Mouse (Mus musculus): ENCODE measurements at regions not wholly inside any gene's neighbourhood (a gene's known extent, or its start where the extent isn't known, plus 50 kb on each side); places are given as distances from the start of the nearest gene placed in this dataset.

GRCm38 (mm10) chr19:49964679-49965078 is 713.8 kb downstream of the Sorcs1 start:
- H3K27ac ChIP-seq (replicated peaks; ENCODE audit: low read depth, low read length) = no peak overlapping the region
- H3K27me3 ChIP-seq (ENCODE audit: control insufficient read depth, insufficient read depth, low read length) = no peaks in the 10 kb centered on the region
- 67% methylated on average over 5 of the region's 5 CpGs for WGBS
- DNase-seq = peak; percentile 11
- H3K9ac ChIP-seq (replicated peaks; ENCODE audit: low read length) = no peak overlapping the region
- H3K4me3 ChIP-seq (replicated peaks; ENCODE audit: low read depth, low read length) = no peak overlapping the region
- no peaks in the 10 kb centered on the region for H3K9me3 ChIP-seq (ENCODE audit: control insufficient read depth, low read length)
- H3K36me3 ChIP-seq (ENCODE audit: control insufficient read depth, insufficient read depth, low read length) = no peaks in the 10 kb centered on the region
- no peak for ATAC-seq (ENCODE audit: low FRiP score, low TSS enrichment)
- H3K4me2 ChIP-seq (ENCODE audit: low read length) = no peak overlapping the region
- no peaks in the 10 kb centered on the region for H3K4me1 ChIP-seq (ENCODE audit: control insufficient read depth, insufficient read depth, low read length)

- H3K36me3 ChIP-seq (ENCODE audit: control insufficient read depth, insufficient read depth, low read length) = no peaks in the 10 kb centered on the region
- H3K27ac ChIP-seq (replicated peaks; ENCODE audit: low read depth, low read length) = no peak overlapping the region
- no peaks in the 10 kb centered on the region for H3K27me3 ChIP-seq (ENCODE audit: control insufficient read depth, insufficient read depth, low read length)
- no peak for ATAC-seq (ENCODE audit: low FRiP score, low TSS enrichment)
- DNase-seq = no peak
- WGBS = 83% methylated on average over 5 of the region's 5 CpGs
- H3K9me3 ChIP-seq (ENCODE audit: control insufficient read depth, low read length) = no peaks in the 10 kb centered on the region
- H3K4me2 ChIP-seq (ENCODE audit: low read length) = no peak overlapping the region
- no peak overlapping the region for H3K4me3 ChIP-seq (replicated peaks; ENCODE audit: low read depth, low read length)
- H3K9ac ChIP-seq (replicated peaks; ENCODE audit: low read length) = no peak overlapping the region
- H3K4me1 ChIP-seq (ENCODE audit: control insufficient read depth, insufficient read depth, low read length) = no peaks in the 10 kb centered on the region
Measured at GRCm38 (mm10) chr19:49958517-49958916, 719.9 kb downstream of the Sorcs1 start.

DNA sequence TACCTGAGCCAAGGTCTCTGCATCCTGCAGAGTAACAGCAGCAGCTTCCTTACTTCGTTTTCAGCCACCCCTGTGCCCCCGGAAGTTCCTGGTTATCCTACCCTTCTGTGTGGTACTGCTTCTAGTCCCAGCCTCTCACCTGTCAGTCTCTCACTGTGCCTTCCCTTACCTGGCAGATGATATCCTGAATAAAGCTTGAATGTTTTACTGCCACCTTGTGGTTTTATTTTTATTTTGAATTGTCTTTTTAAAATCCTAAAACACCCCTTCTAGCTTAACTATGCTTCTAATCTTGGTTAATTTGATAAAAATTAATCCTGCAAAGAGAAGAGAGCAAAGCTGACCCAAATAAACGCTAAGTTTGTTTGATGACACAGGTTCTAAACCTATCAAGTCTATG is 747.2 kb downstream of the Sorcs1 start:
- WGBS = 52% methylated on average over 3 of the region's 3 CpGs
- DNase-seq (peak; percentile 70), ATAC-seq (ENCODE audit: low FRiP score, low TSS enrichment) (no peak)
- Histone ChIP-seq H3K9me3 (ENCODE audit: control insufficient read depth, low read length) (no peaks in the 10 kb centered on the region), H3K4me1 (ENCODE audit: control insufficient read depth, insufficient read depth, low read length) (no peaks in the 10 kb centered on the region), H3K36me3 (ENCODE audit: control insufficient read depth, insufficient read depth, low read length) (no peaks in the 10 kb centered on the region), H3K4me3 (replicated peaks; ENCODE audit: low read depth, low read length) (no peak overlapping the region), H3K27me3 (ENCODE audit: control insufficient read depth, insufficient read depth, low read length) (no peaks in the 10 kb centered on the region), H3K9ac (replicated peaks; ENCODE audit: low read length) (no peak overlapping the region), H3K4me2 (ENCODE audit: low read length) (no peak overlapping the region), H3K27ac (replicated peaks; ENCODE audit: low read depth, low read length) (no peak overlapping the region)

GRCm38 (mm10) chr19:49911738-49912137 is 766.7 kb downstream of the Sorcs1 start:
- Histone ChIP-seq H3K36me3 (ENCODE audit: control insufficient read depth, insufficient read depth, low read length) (no peaks in the 10 kb centered on the region), H3K4me3 (replicated peaks; ENCODE audit: low read depth, low read length) (no peak overlapping the region), H3K9ac (replicated peaks; ENCODE audit: low read length) (no peak overlapping the region), H3K9me3 (ENCODE audit: control insufficient read depth, low read length) (no peaks in the 10 kb centered on the region), H3K27me3 (ENCODE audit: control insufficient read depth, insufficient read depth, low read length) (no peaks in the 10 kb centered on the region), H3K4me2 (ENCODE audit: low read length) (no peak overlapping the region), H3K4me1 (ENCODE audit: control insufficient read depth, insufficient read depth, low read length) (no peaks in the 10 kb centered on the region), H3K27ac (replicated peaks; ENCODE audit: low read depth, low read length) (no peak overlapping the region)
- WGBS = 80% methylated on average over 3 of the region's 3 CpGs
- ATAC-seq (ENCODE audit: low FRiP score, low TSS enrichment) (no peak), DNase-seq (no peak)

- Histone ChIP-seq H3K36me3 (ENCODE audit: control insufficient read depth, insufficient read depth, low read length) (no peaks in the 10 kb centered on the region), H3K9me3 (ENCODE audit: control insufficient read depth, low read length) (no peaks in the 10 kb centered on the region), H3K4me2 (ENCODE audit: low read length) (no peak overlapping the region), H3K9ac (replicated peaks; ENCODE audit: low read length) (no peak overlapping the region), H3K4me1 (ENCODE audit: control insufficient read depth, insufficient read depth, low read length) (no peaks in the 10 kb centered on the region), H3K4me3 (replicated peaks; ENCODE audit: low read depth, low read length) (no peak overlapping the region), H3K27ac (replicated peaks; ENCODE audit: low read depth, low read length) (no peak overlapping the region), H3K27me3 (ENCODE audit: control insufficient read depth, insufficient read depth, low read length) (no peaks in the 10 kb centered on the region)
- 90% methylated on average over 3 of the region's 3 CpGs for WGBS
- ATAC-seq (ENCODE audit: low FRiP score, low TSS enrichment) = no peak
- DNase-seq = no peak
Measured at GRCm38 (mm10) chr19:49880241-49880640, 798.2 kb downstream of the Sorcs1 start.

DNA sequence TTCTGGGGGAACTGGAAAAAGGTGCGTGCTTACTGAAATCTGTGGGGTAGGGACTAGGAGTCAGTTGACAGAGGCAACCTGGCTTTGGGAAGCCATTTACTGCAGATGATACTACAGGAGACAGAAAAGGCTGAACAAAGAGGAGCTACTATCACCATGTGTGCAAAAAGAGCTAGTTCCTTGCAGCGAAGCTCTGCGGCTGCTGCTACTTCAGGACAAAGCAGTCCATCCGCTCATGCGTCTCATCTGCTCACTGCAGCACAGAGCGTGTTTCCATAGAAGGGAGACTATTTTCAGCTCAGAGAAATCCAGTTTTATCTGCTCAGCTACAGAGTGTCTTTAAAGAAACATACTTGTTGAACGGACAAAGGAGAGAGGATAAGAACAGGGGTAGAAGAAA is 817.7 kb downstream of the Sorcs1 start:
- WGBS = 48% methylated on average over 7 of the region's 7 CpGs
- ATAC-seq (ENCODE audit: low FRiP score, low TSS enrichment) = no peak
- H3K36me3 ChIP-seq (ENCODE audit: control insufficient read depth, insufficient read depth, low read length) = no peaks in the 10 kb centered on the region
- H3K9ac ChIP-seq (replicated peaks; ENCODE audit: low read length) = no peak overlapping the region
- no peak overlapping the region for H3K27ac ChIP-seq (replicated peaks; ENCODE audit: low read depth, low read length)
- no peak overlapping the region for H3K4me2 ChIP-seq (ENCODE audit: low read length)
- DNase-seq = peak; percentile 49
- no peaks in the 10 kb centered on the region for H3K4me1 ChIP-seq (ENCODE audit: control insufficient read depth, insufficient read depth, low read length)
- no peaks in the 10 kb centered on the region for H3K9me3 ChIP-seq (ENCODE audit: control insufficient read depth, low read length)
- H3K27me3 ChIP-seq (ENCODE audit: control insufficient read depth, insufficient read depth, low read length) = no peaks in the 10 kb centered on the region
- H3K4me3 ChIP-seq (replicated peaks; ENCODE audit: low read depth, low read length) = no peak overlapping the region

DNA sequence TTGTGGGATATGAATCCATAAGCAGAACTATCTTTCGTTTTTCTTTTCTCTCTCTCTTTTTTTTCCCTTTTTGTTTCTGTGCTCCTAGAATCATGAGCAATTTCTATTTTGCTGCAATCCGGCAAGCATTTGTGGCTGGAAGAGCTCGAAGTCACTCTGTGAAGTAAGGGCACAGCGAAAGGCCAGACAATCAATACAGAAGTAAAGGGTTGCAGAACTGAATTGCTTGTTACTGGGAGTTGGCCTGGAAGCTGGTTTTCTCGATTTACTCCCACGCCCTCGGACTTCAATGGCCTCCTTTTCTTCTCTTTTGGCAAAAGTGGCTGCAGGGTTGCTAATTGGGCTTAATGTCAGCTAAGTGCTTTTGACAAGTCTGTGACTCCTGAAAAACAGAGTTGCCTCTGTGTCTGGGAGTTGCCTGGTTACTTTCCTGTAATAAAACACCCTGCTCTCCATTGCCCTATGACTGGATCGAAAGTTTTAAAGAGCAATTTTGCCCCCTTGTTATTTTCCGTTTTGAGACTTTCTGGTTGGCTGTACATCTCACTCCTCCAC is 822.9 kb downstream of the Sorcs1 start:
- H3K4me2 ChIP-seq (ENCODE audit: low read length) = no peak overlapping the region
- H3K4me3 ChIP-seq (replicated peaks; ENCODE audit: low read depth, low read length) = no peak overlapping the region
- H3K27me3 ChIP-seq (ENCODE audit: control insufficient read depth, insufficient read depth, low read length) = no peaks in the 10 kb centered on the region
- no peaks in the 10 kb centered on the region for H3K9me3 ChIP-seq (ENCODE audit: control insufficient read depth, low read length)
- 64% methylated on average over 9 of the region's 9 CpGs for WGBS
- peak; percentile 18 for DNase-seq
- H3K36me3 ChIP-seq (ENCODE audit: control insufficient read depth, insufficient read depth, low read length) = no peaks in the 10 kb centered on the region
- H3K9ac ChIP-seq (replicated peaks; ENCODE audit: low read length) = no peak overlapping the region
- H3K27ac ChIP-seq (replicated peaks; ENCODE audit: low read depth, low read length) = no peak overlapping the region
- no peak for ATAC-seq (ENCODE audit: low FRiP score, low TSS enrichment)
- no peaks in the 10 kb centered on the region for H3K4me1 ChIP-seq (ENCODE audit: control insufficient read depth, insufficient read depth, low read length)

GRCm38 (mm10) chr19:49841984-49842383 is 836.5 kb downstream of the Sorcs1 start:
- 60% methylated on average over 5 of the region's 5 CpGs for WGBS
- Histone ChIP-seq H3K4me3 (replicated peaks; ENCODE audit: low read depth, low read length) (no peak overlapping the region), H3K27me3 (ENCODE audit: control insufficient read depth, insufficient read depth, low read length) (no peaks in the 10 kb centered on the region), H3K27ac (replicated peaks; ENCODE audit: low read depth, low read length) (no peak overlapping the region), H3K4me2 (ENCODE audit: low read length) (no peak overlapping the region), H3K4me1 (ENCODE audit: control insufficient read depth, insufficient read depth, low read length) (no peaks in the 10 kb centered on the region), H3K36me3 (ENCODE audit: control insufficient read depth, insufficient read depth, low read length) (no peaks in the 10 kb centered on the region), H3K9ac (replicated peaks; ENCODE audit: low read length) (no peak overlapping the region), H3K9me3 (ENCODE audit: control insufficient read depth, low read length) (no peaks in the 10 kb centered on the region)
- DNase-seq (peak; percentile 28), ATAC-seq (ENCODE audit: low FRiP score, low TSS enrichment) (no peak)

DNA sequence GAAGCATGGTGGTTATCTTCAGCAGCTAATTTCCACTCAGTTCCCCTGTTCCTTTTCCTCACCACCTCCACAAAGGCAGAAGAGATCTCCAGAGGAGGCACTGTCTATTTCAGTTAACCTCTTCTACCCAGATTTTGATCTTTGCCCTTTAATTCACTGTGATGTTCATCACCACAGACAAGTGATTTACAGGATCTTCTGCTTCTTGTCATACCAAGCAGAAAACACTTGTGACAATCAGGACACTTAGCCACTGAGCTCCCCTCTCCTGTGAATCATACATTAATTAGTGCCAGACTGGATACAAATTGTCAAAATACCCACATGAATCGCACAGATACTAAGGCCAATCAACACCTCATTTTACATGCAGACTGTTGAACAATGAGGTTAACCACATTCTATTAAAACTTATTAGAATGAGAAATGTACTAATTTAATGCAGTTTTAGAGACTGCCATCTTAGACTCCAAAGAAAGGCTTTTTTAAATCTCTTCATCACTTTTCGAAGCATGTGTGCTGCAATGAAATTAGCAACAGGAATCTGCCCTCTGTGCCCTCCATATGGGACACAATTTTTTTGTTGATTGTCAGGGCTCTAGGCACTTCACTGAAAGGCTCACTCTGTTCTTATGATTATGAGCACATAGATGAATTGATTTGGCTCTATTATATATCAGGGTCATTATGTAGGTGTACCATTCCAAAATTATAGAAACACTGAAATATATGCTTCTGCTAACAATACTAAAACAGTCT is 839.1 kb downstream of the Sorcs1 start:
- H3K4me1 ChIP-seq (ENCODE audit: control insufficient read depth, insufficient read depth, low read length) = no peaks in the 10 kb centered on the region
- no peaks in the 10 kb centered on the region for H3K9me3 ChIP-seq (ENCODE audit: control insufficient read depth, low read length)
- no peak overlapping the region for H3K9ac ChIP-seq (replicated peaks; ENCODE audit: low read length)
- no peaks in the 10 kb centered on the region for H3K36me3 ChIP-seq (ENCODE audit: control insufficient read depth, insufficient read depth, low read length)
- WGBS = 59% methylated on average over 2 of the region's 2 CpGs
- H3K4me2 ChIP-seq (ENCODE audit: low read length) = no peak overlapping the region
- no peak overlapping the region for H3K27ac ChIP-seq (replicated peaks; ENCODE audit: low read depth, low read length)
- no peak overlapping the region for H3K4me3 ChIP-seq (replicated peaks; ENCODE audit: low read depth, low read length)
- ATAC-seq (ENCODE audit: low FRiP score, low TSS enrichment) (no peak), DNase-seq (peak; percentile 4)
- H3K27me3 ChIP-seq (ENCODE audit: control insufficient read depth, insufficient read depth, low read length) = no peaks in the 10 kb centered on the region
